Mouse (Mus musculus) right cerebral cortex, adult 18-20 months (tissue): ENCODE results near the gene Gm47841.
A peak's percentile ranks its signal among the peaks of the same experiment; 100 is the strongest.

ENCODE experiments used
- DNase-seq: peaks from one replicate; pipeline ENCODE4 v3.0.0; 2022; ENCODE audit warnings: mixed read lengths

The Gm47841 gene

GRCm38 (mm10) chr15:101072736-101073135 is 25.5 kb upstream of the Gm47841 start:
- no peak for DNase-seq

DNA sequence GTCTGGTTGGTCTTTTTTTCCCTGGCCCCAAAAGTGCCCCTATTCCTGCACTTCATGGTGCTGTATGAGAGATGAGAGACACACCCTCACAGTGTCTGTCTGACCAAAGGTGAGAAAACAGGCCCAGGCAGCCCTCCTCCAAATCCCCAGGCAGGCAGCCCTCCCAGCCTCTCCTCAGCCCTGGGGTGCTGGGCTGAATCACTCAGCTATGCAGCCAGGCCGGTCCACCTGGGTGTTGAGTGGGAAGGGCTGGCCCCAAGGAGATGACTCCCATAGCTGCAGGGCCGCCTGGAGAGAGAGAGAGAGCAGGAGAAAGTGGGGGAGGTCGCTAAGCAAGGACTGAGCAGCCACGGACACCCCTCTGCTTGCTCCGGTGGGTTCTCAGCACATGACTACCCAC is 23.6 kb upstream of the Gm47841 start:
- no peak for DNase-seq

- no peak for DNase-seq
Observed at GRCm38 (mm10) chr15:101069641-101070190, 22.5 kb upstream of the Gm47841 start.

DNA sequence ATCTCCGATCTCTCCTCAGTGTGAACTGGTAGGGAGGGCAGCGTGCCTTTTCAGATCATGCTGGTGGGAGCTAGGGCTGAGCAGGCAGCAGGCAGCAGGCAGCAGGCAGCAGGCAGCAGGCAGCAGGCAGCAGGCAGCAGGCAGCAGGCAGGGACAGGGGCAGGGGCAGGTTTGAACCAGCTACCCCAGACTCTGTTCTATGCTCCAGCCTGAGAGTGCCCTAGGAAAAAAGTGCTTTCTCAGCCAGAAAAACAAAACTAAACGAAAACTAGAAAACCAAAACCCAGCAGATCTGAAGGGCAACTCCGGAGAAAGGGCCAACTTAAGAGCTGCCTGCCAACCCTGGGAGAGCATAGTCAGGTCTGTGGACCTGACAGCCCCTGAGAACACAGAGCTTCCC is 21.5 kb upstream of the Gm47841 start:
- no peak for DNase-seq

GRCm38 (mm10) chr15:101068029-101068428 is 20.8 kb upstream of the Gm47841 start:
- DNase-seq = no peak

DNA sequence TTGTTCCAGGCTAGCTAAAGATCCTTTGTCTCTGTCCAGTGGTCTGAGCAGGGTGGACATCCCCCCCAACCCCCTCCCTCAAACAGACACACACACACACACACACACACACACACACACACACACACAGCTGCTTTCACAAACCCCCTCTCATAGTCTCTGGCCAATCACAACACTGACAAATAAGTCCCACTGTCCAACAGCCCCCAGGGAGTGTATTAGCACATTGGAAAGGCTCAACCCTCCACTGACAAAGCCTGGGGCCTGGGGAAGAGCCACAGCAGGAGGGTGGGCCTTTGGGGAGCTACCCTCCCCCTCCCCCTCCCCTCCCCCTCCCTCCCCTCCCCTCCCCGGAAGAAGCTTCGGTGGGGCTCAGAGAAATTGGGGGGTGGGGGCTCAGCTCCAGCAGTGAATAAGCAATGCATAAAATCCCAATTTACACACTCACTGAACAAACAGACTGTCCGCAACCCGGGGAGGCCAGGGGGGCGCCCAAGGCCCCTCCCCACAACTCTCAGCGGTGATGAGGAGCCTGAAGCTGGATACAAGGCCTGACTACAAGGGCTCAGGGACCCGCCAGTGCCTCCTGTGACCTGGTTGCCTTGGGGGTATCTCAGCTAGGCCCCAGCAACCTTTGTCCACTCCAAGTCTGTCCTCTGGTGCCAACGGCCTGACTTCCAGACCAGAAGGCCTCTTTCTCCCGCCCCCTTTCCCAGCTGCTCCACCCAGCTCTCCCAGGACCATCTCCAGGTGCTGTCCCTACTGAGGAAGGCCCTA is 19.9 kb upstream of the Gm47841 start:
- no peak for DNase-seq

DNA sequence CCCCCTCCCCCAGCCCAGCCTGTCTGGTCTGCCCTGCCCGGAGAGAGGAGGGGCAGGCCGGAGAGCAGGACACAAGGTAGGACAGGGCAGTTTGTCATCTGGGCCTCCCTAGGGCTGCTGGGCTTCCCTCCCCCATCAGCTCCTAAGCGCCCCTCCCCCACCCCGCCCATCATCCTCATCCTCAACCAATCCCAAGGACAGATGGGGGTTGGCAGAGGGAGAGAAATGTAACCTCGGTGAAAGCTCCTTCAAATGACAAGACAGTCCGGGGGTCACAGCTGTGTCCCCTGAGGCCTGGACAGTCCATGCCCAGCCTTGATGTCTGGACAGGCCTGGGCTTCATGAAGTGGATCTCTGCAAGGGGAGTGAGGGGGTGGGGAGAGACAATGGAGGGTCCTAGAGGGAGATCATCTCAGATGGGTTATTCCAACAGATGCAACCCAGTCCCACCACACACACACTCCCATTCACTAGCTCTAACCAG is 19.2 kb upstream of the Gm47841 start:
- DNase-seq = no peak

DNA sequence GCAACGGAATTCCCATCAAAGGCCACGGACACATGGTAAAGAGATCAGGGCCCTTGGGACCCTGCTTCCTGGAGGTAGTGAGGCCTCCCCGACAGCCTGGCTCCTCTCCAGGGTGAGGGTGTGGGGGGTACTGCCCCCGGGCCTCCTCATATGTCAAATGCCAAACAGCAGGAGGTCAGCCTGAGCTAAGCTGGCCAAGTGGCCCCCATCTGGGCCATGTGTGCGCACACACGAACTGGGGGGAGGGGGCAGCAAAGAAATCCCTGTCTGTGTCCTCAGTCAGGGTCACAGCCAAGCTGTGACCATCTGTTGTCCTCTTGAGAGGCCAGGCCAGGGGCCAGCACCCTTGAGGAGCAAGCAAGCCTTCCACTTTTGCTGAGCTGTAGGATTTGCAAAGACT is 17.9 kb upstream of the Gm47841 start:
- no peak for DNase-seq

DNA sequence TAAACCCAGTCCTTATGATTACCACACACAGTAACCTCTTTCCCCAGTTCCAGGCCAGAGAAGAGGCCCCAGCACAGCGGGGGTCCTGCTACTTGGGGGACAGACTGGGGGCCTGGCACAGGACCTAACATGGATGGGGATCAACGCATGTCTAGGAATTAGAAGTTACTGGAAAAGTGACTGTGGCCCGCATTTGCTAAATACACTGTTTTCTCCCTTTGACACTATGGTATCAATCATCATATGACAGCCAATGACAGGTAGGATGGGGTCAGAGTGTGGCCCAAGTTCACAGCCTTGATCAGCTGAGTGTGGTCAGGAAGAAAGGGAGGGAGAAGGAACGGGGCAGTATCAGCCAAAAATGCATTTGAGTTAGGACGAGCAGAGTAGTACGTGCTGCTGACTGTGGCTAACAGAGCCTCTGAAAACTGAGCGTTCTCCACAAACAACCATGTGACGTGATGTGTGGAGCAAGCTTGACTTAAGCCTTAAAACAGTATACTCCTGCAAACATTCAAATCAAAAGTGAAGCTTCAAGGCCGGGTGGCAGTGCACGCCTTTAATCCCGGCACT is 13.2 kb upstream of the Gm47841 start:
- DNase-seq = no peak

DNA sequence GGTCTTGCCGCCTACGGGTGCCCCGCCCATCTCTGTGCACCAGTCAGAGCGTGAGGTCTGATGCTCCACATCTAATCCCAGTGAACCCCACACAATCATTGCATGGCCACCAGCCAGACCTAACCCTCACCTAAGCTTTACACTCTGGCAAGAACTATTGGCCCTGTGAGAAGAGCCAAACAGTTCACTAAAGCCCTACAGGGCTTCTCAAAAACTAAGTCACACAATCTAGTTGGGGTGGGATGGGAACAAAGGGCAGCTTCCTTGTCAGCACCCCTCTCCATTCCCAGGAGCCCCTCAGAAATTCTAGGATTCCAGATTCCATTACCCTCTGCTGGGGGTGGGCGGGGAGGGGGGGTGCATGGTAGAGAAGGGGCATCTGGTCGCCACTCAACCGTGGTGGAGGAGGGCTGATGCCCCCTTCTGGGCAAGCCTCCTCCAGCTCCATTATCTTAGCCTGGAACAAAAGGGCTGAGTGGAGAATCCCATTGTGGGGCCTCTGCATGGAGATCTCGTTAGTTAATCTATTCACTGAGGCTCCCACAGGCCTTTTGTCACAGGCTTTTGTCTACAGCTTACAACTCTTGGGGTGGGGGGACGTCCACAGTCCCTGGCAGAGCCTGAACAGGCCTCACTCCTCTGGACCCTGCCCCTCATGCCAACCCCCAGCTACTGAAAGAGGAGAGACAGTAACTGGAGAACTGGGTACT is 12.5 kb upstream of the Gm47841 start:
- DNase-seq = no peak

DNA sequence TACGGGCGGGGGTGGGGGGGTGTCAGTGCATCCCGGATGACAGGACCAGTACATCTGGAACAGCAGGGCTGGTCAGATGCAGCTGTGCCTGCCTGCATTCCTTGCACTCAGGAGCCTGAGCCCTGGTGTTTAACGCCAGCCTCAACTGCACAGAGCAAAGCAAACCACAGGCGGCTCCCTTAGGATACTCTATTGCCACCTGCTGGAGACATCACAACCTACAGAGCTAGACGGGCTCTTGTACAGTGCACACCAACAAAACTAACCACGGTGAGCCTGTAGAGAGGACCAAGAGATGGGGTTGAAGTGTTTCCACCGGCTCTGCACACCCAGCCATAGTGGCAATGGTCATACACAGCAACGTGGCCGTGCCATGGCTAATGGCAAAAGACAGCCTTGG is 9.0 kb upstream of the Gm47841 start:
- peak; percentile 55 for DNase-seq

- DNase-seq = no peak
Observed at GRCm38 (mm10) chr15:101054541-101054940, 7.3 kb upstream of the Gm47841 start.

- no peak for DNase-seq
Observed at GRCm38 (mm10) chr15:101053832-101054459, 6.7 kb upstream of the Gm47841 start.

- DNase-seq = no peak
Observed at GRCm38 (mm10) chr15:101052560-101053501, 5.6 kb upstream of the Gm47841 start.

DNA sequence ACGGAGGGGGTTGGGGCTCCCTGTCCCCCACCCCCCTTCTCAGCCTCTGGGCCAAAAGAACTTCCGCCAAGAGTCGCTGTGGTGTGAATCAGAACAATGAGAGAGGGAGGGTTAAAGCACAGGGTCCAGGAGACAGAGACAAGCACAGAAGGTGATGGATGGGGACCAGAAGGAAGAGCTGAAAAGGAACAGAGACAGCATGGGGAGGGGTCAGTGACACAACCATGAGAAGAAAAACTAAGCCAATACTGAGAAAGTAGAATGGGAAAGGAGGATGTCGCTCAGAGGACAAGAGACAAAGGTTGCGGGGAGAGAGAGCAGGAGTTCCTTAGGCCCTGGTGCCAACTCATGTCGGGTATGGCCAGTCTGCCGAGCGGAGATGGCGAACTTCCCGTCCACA is 4.7 kb upstream of the Gm47841 start:
- no peak for DNase-seq

DNA sequence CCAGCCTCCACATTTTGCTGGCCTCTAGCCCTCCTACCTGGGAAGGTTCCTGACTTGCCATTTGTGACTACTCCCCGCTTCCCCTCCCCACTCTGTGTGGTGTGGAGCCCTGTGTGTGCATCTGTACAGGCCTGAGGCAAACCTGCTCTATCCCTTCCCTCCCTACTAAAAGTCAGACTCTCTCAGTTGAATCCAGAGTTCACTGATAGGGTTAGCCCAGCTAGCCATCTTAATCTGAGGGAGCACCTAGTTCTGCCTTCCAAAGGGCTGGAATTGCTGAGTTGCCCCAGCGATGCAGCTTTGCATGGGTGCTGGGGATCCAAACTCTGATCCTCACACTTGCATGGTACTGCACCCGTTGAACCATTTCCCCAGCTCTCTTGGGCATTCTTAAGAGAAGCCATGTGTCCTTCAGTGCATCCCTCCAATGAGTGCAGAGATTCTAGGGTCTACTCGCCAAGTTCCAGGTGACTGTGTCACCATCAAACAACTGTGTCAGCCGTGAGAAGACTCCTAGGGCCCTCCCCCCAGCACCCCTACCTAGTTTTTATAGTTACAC is 1.2 kb upstream of the Gm47841 start:
- no peak for DNase-seq

- DNase-seq = peak; percentile 58
Observed at GRCm38 (mm10) chr15:101046527-101047193, 537 bp downstream of the Gm47841 start.

DNA sequence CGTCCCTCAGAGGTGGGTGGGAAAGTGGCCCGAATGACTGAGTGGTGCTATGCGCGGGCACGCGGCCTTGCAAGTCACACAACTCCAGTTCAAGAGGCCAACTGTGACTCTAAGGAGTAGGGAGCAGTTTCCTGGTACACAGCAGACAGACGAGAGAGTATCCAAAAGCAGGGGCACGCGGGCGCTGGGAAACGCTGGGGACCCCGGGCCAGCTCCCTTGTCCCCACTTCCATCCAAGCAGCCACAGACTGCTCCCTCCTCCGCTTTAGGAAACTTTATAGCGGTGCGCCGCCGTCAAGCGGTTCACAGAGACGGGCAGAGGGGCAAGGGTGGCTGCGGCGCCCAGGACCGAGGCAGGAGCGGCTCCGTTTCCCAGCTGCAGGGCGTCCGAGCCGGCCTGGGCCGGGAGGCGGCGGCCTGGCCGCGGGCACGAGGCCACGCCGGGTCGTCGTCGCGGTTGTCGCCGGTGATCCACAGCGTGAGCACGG is 1.1 kb downstream of the Gm47841 start:
- DNase-seq = no peak

- no peak for DNase-seq
Observed at GRCm38 (mm10) chr15:101044531-101044930, 2.7 kb downstream of the Gm47841 start.

DNA sequence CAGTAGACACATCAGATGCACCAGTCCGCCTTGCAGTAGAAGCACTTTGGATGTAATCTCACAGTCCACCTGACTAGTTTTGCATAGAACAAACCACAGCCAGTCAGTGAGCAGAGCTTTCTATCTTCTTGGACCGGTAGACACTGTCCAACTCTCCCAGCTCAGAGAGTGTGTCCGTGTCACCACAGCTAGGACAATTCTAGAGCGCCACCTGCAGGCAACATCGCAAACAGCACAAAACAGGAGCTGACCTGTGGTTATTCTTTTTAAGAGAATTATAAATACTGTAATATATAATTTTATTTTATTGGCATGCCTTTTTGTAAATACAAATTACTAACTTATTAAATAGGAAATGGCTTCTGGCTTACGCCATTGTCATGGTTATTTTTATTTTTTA is 4.6 kb downstream of the Gm47841 start:
- DNase-seq = peak; percentile 68

GRCm38 (mm10) chr15:101041966-101042365 is 5.2 kb downstream of the Gm47841 start:
- DNase-seq = no peak
